Mouse (Mus musculus): Measurements from ENCODE around the gene 1190002N15Rik. TPM values are rescaled to one million over a fixed set of nuclear protein-coding genes. Genes with fewer than 3 reads are reported as not detected.

1190002N15Rik gene
- polyA plus RNA-seq, 1 experiment from 2014 or later: 14.2 TPM

DNA sequence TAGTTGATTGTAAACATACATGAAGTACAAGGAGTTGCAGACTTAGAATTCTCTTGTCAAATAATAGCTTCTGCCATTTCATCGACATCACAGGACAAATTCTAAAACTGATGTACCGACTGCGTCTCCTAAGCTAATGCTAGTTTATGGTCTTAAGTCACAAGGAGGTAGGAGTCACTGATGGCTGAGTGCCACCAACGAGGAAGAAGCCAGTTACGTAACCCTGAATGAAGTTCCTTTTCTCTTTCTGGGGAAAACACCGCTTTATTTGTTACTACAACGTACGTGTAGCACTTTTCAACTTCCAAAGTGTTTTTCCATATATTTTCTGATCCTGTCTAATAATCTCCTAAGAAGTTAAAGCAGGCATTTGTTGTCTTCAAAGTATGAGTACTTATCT is 25.6 kb downstream of the 1190002N15Rik start:
- Histone ChIP-seq H3K9ac (no peak overlapping the region), H3K27ac (no peak overlapping the region), H3K4me1 (0 out of 2 replicates have a peak, but pooled peaks cover 3% of the 10 kb centered on the region), H3K36me3 (peaks cover 5% of the 10 kb centered on the region; the same call in 1 of the 2 replicates), H3K27me3 (no peaks in the 10 kb centered on the region), H3K4me2 (no peak overlapping the region), H3K9me3 (no peaks in the 10 kb centered on the region), H3K4me3 (no peak overlapping the region)
- 93% methylated on average over 8 of the region's 8 CpGs for WGBS
- ATAC-seq (ENCODE audit: insufficient number of reproducible peaks, insufficient read depth, low FRiP score, low TSS enrichment, low read depth): no peak

- Histone ChIP-seq H3K9ac (no peak overlapping the region), H3K27me3 (no peaks in the 10 kb centered on the region), H3K4me2 (no peak overlapping the region), H3K9me3 (no peaks in the 10 kb centered on the region), H3K27ac (no peak overlapping the region), H3K4me1 (0 out of 2 replicates have a peak, but pooled peaks cover 6% of the 10 kb centered on the region), H3K4me3 (no peak overlapping the region), H3K36me3 (no peaks in the 10 kb centered on the region)
- no peak for ATAC-seq (ENCODE audit: insufficient number of reproducible peaks, insufficient read depth, low FRiP score, low TSS enrichment, low read depth)
These were observed 26.7 kb downstream of the 1190002N15Rik start for GRCm38 (mm10) chr9:94511139-94511538.

DNA sequence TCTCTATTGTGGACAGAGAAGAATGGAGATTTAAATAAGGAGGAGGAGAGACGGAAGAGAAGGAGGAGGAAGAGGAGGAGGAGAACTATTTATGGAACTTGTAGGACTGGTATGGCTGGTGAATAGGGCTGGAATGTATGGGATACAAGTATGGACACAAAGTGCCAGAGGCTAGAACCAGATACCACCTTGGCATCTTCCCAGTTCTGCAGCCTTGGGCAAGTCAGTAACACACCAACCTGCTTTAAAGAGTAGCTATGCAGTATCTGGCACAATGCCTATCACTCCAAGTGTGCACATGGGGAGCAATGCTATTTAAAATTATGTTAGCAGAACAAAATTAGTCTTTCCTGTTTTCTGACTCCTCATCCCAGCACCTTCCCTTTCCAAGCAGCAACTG is 30.9 kb downstream of the 1190002N15Rik start:
- no peak overlapping the region for H3K27ac ChIP-seq
- H3K9ac ChIP-seq: no peak overlapping the region
- no peaks in the 10 kb centered on the region for H3K27me3 ChIP-seq
- H3K9me3 ChIP-seq: no peaks in the 10 kb centered on the region
- no peak overlapping the region for H3K4me2 ChIP-seq
- ATAC-seq (ENCODE audit: insufficient number of reproducible peaks, insufficient read depth, low FRiP score, low TSS enrichment, low read depth): no peak
- no peak overlapping the region for H3K4me3 ChIP-seq
- H3K36me3 ChIP-seq: no peaks in the 10 kb centered on the region
- 0 out of 2 replicates have a peak, but pooled peaks cover 6% of the 10 kb centered on the region for H3K4me1 ChIP-seq
- WGBS: 69% methylated on average over 1 of the region's 1 CpGs

GRCm38 (mm10) chr9:94491467-94491866 is 46.4 kb downstream of the 1190002N15Rik start:
- H3K4me2 ChIP-seq: no peak overlapping the region
- ATAC-seq (ENCODE audit: insufficient number of reproducible peaks, insufficient read depth, low FRiP score, low TSS enrichment, low read depth): no peak
- no peaks in the 10 kb centered on the region for H3K9me3 ChIP-seq
- no peaks in the 10 kb centered on the region for H3K27me3 ChIP-seq
- H3K27ac ChIP-seq: no peak overlapping the region
- no peaks in the 10 kb centered on the region for H3K36me3 ChIP-seq
- H3K4me3 ChIP-seq: no peak overlapping the region
- H3K4me1 ChIP-seq: no peaks in the 10 kb centered on the region
- 82% methylated on average over 9 of the region's 9 CpGs for WGBS
- H3K9ac ChIP-seq: no peak overlapping the region

DNA sequence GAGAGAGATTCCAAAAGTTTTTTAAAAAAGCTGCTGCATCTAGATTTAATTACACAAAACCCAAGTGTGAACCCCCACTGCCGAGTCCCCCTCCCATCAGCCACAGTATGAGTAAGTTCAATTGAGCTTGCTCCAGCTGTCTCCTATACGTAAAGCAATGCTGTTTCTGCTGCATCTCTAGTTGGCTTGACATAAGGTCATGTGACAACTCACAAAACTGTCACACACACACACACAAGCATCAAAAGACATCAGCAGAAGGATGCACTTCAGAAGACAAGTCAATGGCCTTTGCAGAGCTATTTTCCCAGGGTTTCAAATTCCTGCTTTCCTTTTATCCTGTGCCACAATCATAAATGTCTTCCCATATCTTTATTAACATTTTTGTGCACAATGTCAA is 49.9 kb downstream of the 1190002N15Rik start:
- Histone ChIP-seq H3K36me3 (no peaks in the 10 kb centered on the region), H3K4me3 (no peak overlapping the region), H3K4me1 (peaks cover 5% of the 10 kb centered on the region), H3K9me3 (no peaks in the 10 kb centered on the region), H3K9ac (no peak overlapping the region), H3K27ac (no peak overlapping the region), H3K27me3 (no peaks in the 10 kb centered on the region), H3K4me2 (no peak overlapping the region)
- 69% methylated on average over 2 of the region's 2 CpGs for WGBS
- ATAC-seq (ENCODE audit: insufficient number of reproducible peaks, insufficient read depth, low FRiP score, low TSS enrichment, low read depth): no peak

- Histone ChIP-seq H3K9ac (no peak overlapping the region), H3K9me3 (no peaks in the 10 kb centered on the region), H3K27ac (0 out of 2 replicates have a peak overlapping the region, but pooled peaks have one; percentile 17), H3K27me3 (no peaks in the 10 kb centered on the region), H3K4me1 (peaks cover 13% of the 10 kb centered on the region), H3K36me3 (no peaks in the 10 kb centered on the region), H3K4me3 (no peak overlapping the region), H3K4me2 (no peak overlapping the region)
- 61% methylated on average over 6 of the region's 6 CpGs for WGBS
- ATAC-seq (ENCODE audit: insufficient number of reproducible peaks, insufficient read depth, low FRiP score, low TSS enrichment, low read depth): no peak
These were observed 54.5 kb downstream of the 1190002N15Rik start for GRCm38 (mm10) chr9:94483291-94483879.

DNA sequence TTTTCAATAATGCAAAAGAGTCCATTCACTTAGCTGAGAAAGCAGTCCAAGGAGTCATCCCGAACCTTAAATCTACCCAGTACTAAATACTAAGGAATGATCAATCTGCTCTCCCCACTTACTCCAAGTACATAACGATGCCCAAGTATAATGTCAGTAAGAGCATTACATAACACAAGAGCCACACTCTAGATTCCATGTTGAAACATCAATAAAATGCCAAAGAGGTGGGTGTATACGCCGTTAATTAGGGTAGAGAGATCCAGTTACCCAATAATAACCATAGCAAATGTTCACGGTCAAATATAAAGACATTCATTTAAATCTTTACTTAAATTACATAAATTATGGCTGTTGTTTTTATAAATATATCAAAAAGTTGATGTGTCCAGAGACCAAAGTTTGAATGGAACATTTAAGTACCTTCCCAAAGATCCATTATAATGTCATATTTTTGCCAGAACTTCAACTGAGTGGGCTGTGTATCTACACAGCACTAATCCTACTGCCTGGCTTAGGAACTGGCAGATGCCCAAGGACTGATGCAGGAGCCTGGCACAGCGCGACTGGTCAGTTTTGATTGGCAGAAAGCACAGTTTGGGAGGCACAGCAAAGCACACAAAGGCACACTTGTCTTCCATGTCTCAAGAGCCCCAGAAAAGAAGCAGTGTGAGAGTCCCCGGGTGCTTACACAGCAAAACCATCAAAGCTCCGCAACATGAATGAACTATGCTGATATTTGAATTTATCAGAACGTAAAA is 55.5 kb downstream of the 1190002N15Rik start:
- peak; percentile 78 for ATAC-seq (ENCODE audit: insufficient number of reproducible peaks, insufficient read depth, low FRiP score, low TSS enrichment, low read depth)
- H3K27ac ChIP-seq: peak overlapping the region; percentile 39; the same call in 1 of the 2 replicates
- H3K9me3 ChIP-seq: no peaks in the 10 kb centered on the region
- peaks cover 13% of the 10 kb centered on the region for H3K4me1 ChIP-seq
- H3K4me3 ChIP-seq: no peak overlapping the region
- H3K9ac ChIP-seq: no peak overlapping the region
- H3K36me3 ChIP-seq: no peaks in the 10 kb centered on the region
- no peaks in the 10 kb centered on the region for H3K27me3 ChIP-seq
- H3K4me2 ChIP-seq: no peak overlapping the region
- WGBS: 51% methylated on average over 10 of the region's 10 CpGs

GRCm38 (mm10) chr9:94481057-94481456 is 56.8 kb downstream of the 1190002N15Rik start:
- Histone ChIP-seq H3K9me3 (no peaks in the 10 kb centered on the region), H3K4me1 (peaks cover 13% of the 10 kb centered on the region), H3K4me3 (no peak overlapping the region), H3K27ac (peak overlapping the region; percentile 28; the same call in 1 of the 2 replicates), H3K4me2 (no peak overlapping the region), H3K27me3 (no peaks in the 10 kb centered on the region), H3K36me3 (no peaks in the 10 kb centered on the region), H3K9ac (no peak overlapping the region)
- 89% methylated on average over 16 of the region's 16 CpGs for WGBS
- no peak for ATAC-seq (ENCODE audit: insufficient number of reproducible peaks, insufficient read depth, low FRiP score, low TSS enrichment, low read depth)

GRCm38 (mm10) chr9:94479382-94479781 is 58.5 kb downstream of the 1190002N15Rik start:
- H3K27ac ChIP-seq: no peak overlapping the region
- H3K4me3 ChIP-seq: no peak overlapping the region
- H3K4me1 ChIP-seq: peaks cover 15% of the 10 kb centered on the region
- no peaks in the 10 kb centered on the region for H3K27me3 ChIP-seq
- H3K9me3 ChIP-seq: no peaks in the 10 kb centered on the region
- ATAC-seq (ENCODE audit: insufficient number of reproducible peaks, insufficient read depth, low FRiP score, low TSS enrichment, low read depth): no peak
- no peak overlapping the region for H3K4me2 ChIP-seq
- no peak overlapping the region for H3K9ac ChIP-seq
- H3K36me3 ChIP-seq: no peaks in the 10 kb centered on the region
- 58% methylated on average over 6 of the region's 6 CpGs for WGBS

- WGBS: 92% methylated on average over 6 of the region's 6 CpGs
- no peak overlapping the region for H3K4me2 ChIP-seq
- no peak for ATAC-seq (ENCODE audit: insufficient number of reproducible peaks, insufficient read depth, low FRiP score, low TSS enrichment, low read depth)
- H3K9me3 ChIP-seq: no peaks in the 10 kb centered on the region
- no peaks in the 10 kb centered on the region for H3K36me3 ChIP-seq
- no peaks in the 10 kb centered on the region for H3K27me3 ChIP-seq
- peaks cover 18% of the 10 kb centered on the region for H3K4me1 ChIP-seq
- no peak overlapping the region for H3K27ac ChIP-seq
- no peak overlapping the region for H3K9ac ChIP-seq
- H3K4me3 ChIP-seq: no peak overlapping the region
These were observed 58.9 kb downstream of the 1190002N15Rik start for GRCm38 (mm10) chr9:94478954-94479353.

- no peak overlapping the region for H3K9ac ChIP-seq
- no peak overlapping the region for H3K4me2 ChIP-seq
- H3K27me3 ChIP-seq: no peaks in the 10 kb centered on the region
- no peak overlapping the region for H3K27ac ChIP-seq
- H3K9me3 ChIP-seq: no peaks in the 10 kb centered on the region
- WGBS: 89% methylated on average over 1 of the region's 1 CpGs
- H3K4me1 ChIP-seq: peaks cover 19% of the 10 kb centered on the region
- no peaks in the 10 kb centered on the region for H3K36me3 ChIP-seq
- H3K4me3 ChIP-seq: no peak overlapping the region
- no peak for ATAC-seq (ENCODE audit: insufficient number of reproducible peaks, insufficient read depth, low FRiP score, low TSS enrichment, low read depth)
These were observed 61.9 kb downstream of the 1190002N15Rik start for GRCm38 (mm10) chr9:94475973-94476372.

DNA sequence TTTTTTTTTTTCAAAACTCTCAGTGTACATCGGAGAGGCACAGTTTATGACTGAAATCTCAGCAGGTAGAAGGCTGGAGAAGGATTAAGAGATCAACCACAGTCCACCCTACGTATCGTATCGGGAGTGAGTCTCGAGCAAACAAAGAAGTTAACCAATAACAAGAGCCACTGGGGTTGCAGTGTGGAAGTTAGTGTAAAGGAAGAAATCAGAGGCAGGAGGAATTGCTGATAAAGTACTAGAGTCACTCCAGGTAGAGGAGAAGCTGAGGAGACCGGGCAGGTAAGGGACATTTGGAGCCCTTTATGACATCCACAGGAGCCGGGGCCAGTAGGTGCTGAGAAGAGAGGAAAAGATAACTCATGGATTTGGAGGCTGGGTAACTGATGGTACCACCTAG is 64.0 kb downstream of the 1190002N15Rik start:
- H3K27me3 ChIP-seq: no peaks in the 10 kb centered on the region
- H3K4me3 ChIP-seq: no peak overlapping the region
- no peaks in the 10 kb centered on the region for H3K36me3 ChIP-seq
- H3K9me3 ChIP-seq: no peaks in the 10 kb centered on the region
- H3K4me1 ChIP-seq: peaks cover 14% of the 10 kb centered on the region; the same call in 1 of the 2 replicates
- no peak for ATAC-seq (ENCODE audit: insufficient number of reproducible peaks, insufficient read depth, low FRiP score, low TSS enrichment, low read depth)
- 87% methylated on average over 7 of the region's 7 CpGs for WGBS
- no peak overlapping the region for H3K27ac ChIP-seq
- H3K4me2 ChIP-seq: no peak overlapping the region
- H3K9ac ChIP-seq: no peak overlapping the region

Data from embryonic facial prominence, embryonic 13.5 days (tissue).